In genomic region chr10:57183560-57183959, GRCm38 (mm10) we compare ENCODE assay signal across 10 mouse cellular contexts.
DNase-seq lines count a peak whose midpoint lies in the region; ATAC-seq and TF ChIP-seq lines count a peak whose summit lies in the region.
"Had no signal": no experiment of that assay in that cellular context is flagged by ENCODE, and none has a peak within 500 bp of the region (broad histone marks: within the 10 kb centered on the region; RNA-seq: fewer than 3 reads in every experiment).

No protein-coding gene starts in this region.

- H3K79me2 ChIP-seq in heart, adult 2 months (replicated peaks; ENCODE audit: control insufficient read depth, insufficient read depth, low read length): no peaks in the 10 kb centered on the region

- 39% methylated on average over 1 of the region's 1 CpGs for WGBS in heart, adult 2 months
- 64% methylated on average over 1 of the region's 1 CpGs for WGBS in heart, embryonic 11.5 days (ENCODE audit: insufficient replicate concordance)

- no peak overlapping the region for H3K27ac ChIP-seq in heart, adult 2 months
- H3K27ac ChIP-seq in heart, embryonic 11.5 days (ENCODE audit: low read depth, low read length): no peak overlapping the region
- H3K27ac ChIP-seq: heart, embryonic 15.5 days; neural tube, embryonic 12.5 days had no signal

- intact Hi-C loops in heart, adult 2 months (cut with DNase I): loop anchor here (1.0 to 5.0 kb wide), 2 partner anchors 181 to 810 kb away; no protein-coding TSS in a partner anchor

- no peak overlapping the region for H3K9ac ChIP-seq in heart, adult 2 months (ENCODE audit: low read depth, low read length)
- H3K9ac ChIP-seq in heart, embryonic 11.5 days (ENCODE audit: low read depth, low read length): no peak overlapping the region
- H3K9ac ChIP-seq: heart, embryonic 15.5 days; neural tube, embryonic 12.5 days had no signal

- no peaks in the 10 kb centered on the region for H3K4me1 ChIP-seq in heart, adult 2 months (ENCODE audit: control insufficient read depth, insufficient read depth, low read length)
- no peaks in the 10 kb centered on the region for H3K4me1 ChIP-seq in heart, embryonic 11.5 days (ENCODE audit: control insufficient read depth, insufficient read depth, low read length)
- H3K4me1 ChIP-seq: heart, embryonic 15.5 days; neural tube, embryonic 12.5 days had no signal

- ATAC-seq in heart, embryonic 11.5 days (replicated peaks; ENCODE audit: insufficient number of reproducible peaks, low FRiP score, low TSS enrichment): no peak
- ATAC-seq in megakaryocyte progenitor cell, adult 5-6 weeks (replicated peaks; ENCODE audit: poor library complexity): peak; percentile 55; the same call in 1 of the 2 replicates
- no peak for ATAC-seq in CD4-positive, CD25-positive, alpha-beta regulatory T cell, adult 4 months

- no peak for TF ChIP-seq POLR2A in heart, adult 2 months (IDR thresholded peaks at IDR 0.05; ENCODE audit: insufficient read depth, low read depth, low read length)

- TF ChIP-seq CTCF in heart, adult 2 months (IDR thresholded peaks at IDR 0.05): peak; percentile 75

- no peaks in the 10 kb centered on the region for H3K9me3 ChIP-seq in heart, embryonic 11.5 days (replicated peaks; ENCODE audit: control insufficient read depth, low read length)
- H3K9me3 ChIP-seq: neural tube, embryonic 12.5 days had no signal

- no peak overlapping the region for H3K4me2 ChIP-seq in heart, embryonic 11.5 days
- H3K4me2 ChIP-seq: heart, embryonic 15.5 days; neural tube, embryonic 12.5 days had no signal

- TF ChIP-seq EP300 in heart, adult 2 months (IDR thresholded peaks at IDR 0.05; ENCODE audit: insufficient read depth, low read depth, low read length): no peak

- DNase-seq in heart, adult 2 months: peak; percentile 29 to 38
- DNase-seq in thymus, postnatal 4 days: peak; percentile 6
- no peak for DNase-seq in thymus, postnatal 10 days (ENCODE audit: low spot score in 2 of 2)
- DNase-seq in embryo, embryonic 10.5 days (ENCODE audit: low spot score): peak; percentile 66
- peak; percentile 71 to 76 for DNase-seq in kidney, postnatal 4 days

- no peaks in the 10 kb centered on the region for H3K27me3 ChIP-seq in heart, adult 2 months (ENCODE audit: control insufficient read depth, insufficient read depth, low read length)
- no peaks in the 10 kb centered on the region for H3K27me3 ChIP-seq in heart, embryonic 11.5 days (ENCODE audit: control insufficient read depth, insufficient read depth, low read length)
- H3K27me3 ChIP-seq: heart, embryonic 15.5 days; neural tube, embryonic 12.5 days had no signal

- H3K4me3 ChIP-seq in heart, adult 2 months: no peak overlapping the region
- no peak overlapping the region for H3K4me3 ChIP-seq in heart, embryonic 11.5 days (ENCODE audit: low read depth, low read length)
- H3K4me3 ChIP-seq: heart, embryonic 15.5 days; neural tube, embryonic 12.5 days had no signal

- H3K36me3 ChIP-seq in heart, adult 2 months (ENCODE audit: control insufficient read depth, insufficient read depth, low read length): no peaks in the 10 kb centered on the region
- H3K36me3 ChIP-seq in heart, embryonic 11.5 days (ENCODE audit: control insufficient read depth, insufficient read depth, low read length): no peaks in the 10 kb centered on the region
- H3K36me3 ChIP-seq: heart, embryonic 15.5 days; neural tube, embryonic 12.5 days had no signal

Comparison
In these comparisons a context has a peak if more than half of its experiments do, and no peak if none do; other contexts are left out.
1. DNase-seq: peak in heart, adult 2 months (2 of 2), thymus, postnatal 4 days (single experiment), embryo, embryonic 10.5 days (single experiment) and kidney, postnatal 4 days (2 of 2); none in thymus, postnatal 10 days (0 of 2).